Mouse (Mus musculus): ENCODE measurements around the gene Pnpla2. TPM values are rescaled to one million over a fixed set of nuclear protein-coding genes. Genes with fewer than 3 reads are reported as not detected.

The Pnpla2 gene
- polyA plus RNA-seq, 1 experiment from 2014 or later, result 31.9 TPM

- H3K4me1 ChIP-seq (ENCODE audit: control insufficient read depth, insufficient read depth, low read length), result peaks cover 47% of the 10 kb centered on the region
Measured at GRCm38 (mm10) chr7:141480842-141481497, 26.0 kb downstream of the Pnpla2 start.

GRCm38 (mm10) chr7:141481498-141482401, 26.8 kb downstream of the Pnpla2 start:
- under 1% methylated on average over 77 of the region's 81 CpGs for WGBS
- Histone ChIP-seq H3K4me2 (replicated peaks; ENCODE audit: low read depth, low read length) (peak overlapping the region; percentile 73), H3K9ac (ENCODE audit: low read depth, low read length) (peak overlapping the region; percentile 52), H3K4me1 (ENCODE audit: control insufficient read depth, insufficient read depth, low read length) (peaks cover 40% of the 10 kb centered on the region), H3K27me3 (ENCODE audit: control insufficient read depth, insufficient read depth, low read length) (no peaks in the 10 kb centered on the region), H3K9me3 (ENCODE audit: control insufficient read depth, low read length) (no peaks in the 10 kb centered on the region), H3K27ac (ENCODE audit: low read depth, low read length) (no peak overlapping the region), H3K36me3 (ENCODE audit: control insufficient read depth, insufficient read depth, low read length) (no peaks in the 10 kb centered on the region), H3K4me3 (ENCODE audit: low read length) (peak overlapping the region; percentile 45)
- ATAC-seq (ENCODE audit: low FRiP score, low TSS enrichment), result peak; percentile 16

More at GRCm38 (mm10) chr7:141480842-141481497, 26.0 kb downstream of the Pnpla2 start:
- Histone ChIP-seq H3K4me3 (ENCODE audit: low read length) (peak overlapping the region; percentile 45), H3K9ac (ENCODE audit: low read depth, low read length) (peak overlapping the region; percentile 52; the same call in 1 of the 2 replicates), H3K36me3 (ENCODE audit: control insufficient read depth, insufficient read depth, low read length) (no peaks in the 10 kb centered on the region), H3K4me2 (replicated peaks; ENCODE audit: low read depth, low read length) (peak overlapping the region; percentile 73), H3K27ac (ENCODE audit: low read depth, low read length) (no peak overlapping the region), H3K9me3 (ENCODE audit: control insufficient read depth, low read length) (no peaks in the 10 kb centered on the region), H3K27me3 (ENCODE audit: control insufficient read depth, insufficient read depth, low read length) (no peaks in the 10 kb centered on the region)
- ATAC-seq (ENCODE audit: low FRiP score, low TSS enrichment), result peak; percentile 34
- WGBS, result 8% methylated on average over 10 of the region's 10 CpGs

- H3K9me3 ChIP-seq (ENCODE audit: control insufficient read depth, low read length), result no peaks in the 10 kb centered on the region
- no peak overlapping the region for H3K27ac ChIP-seq (ENCODE audit: low read depth, low read length)
- H3K9ac ChIP-seq (ENCODE audit: low read depth, low read length), result peak overlapping the region; percentile 52
- WGBS, result 9% methylated on average over 11 of the region's 11 CpGs
- peak overlapping the region; percentile 45 for H3K4me3 ChIP-seq (ENCODE audit: low read length)
- no peaks in the 10 kb centered on the region for H3K27me3 ChIP-seq (ENCODE audit: control insufficient read depth, insufficient read depth, low read length)
- no peak; the same call in 1 of the 2 replicates for ATAC-seq (ENCODE audit: low FRiP score, low TSS enrichment)
- H3K36me3 ChIP-seq (ENCODE audit: control insufficient read depth, insufficient read depth, low read length), result no peaks in the 10 kb centered on the region
- H3K4me1 ChIP-seq (ENCODE audit: control insufficient read depth, insufficient read depth, low read length), result peaks cover 32% of the 10 kb centered on the region
- H3K4me2 ChIP-seq (replicated peaks; ENCODE audit: low read depth, low read length), result peak overlapping the region; percentile 73
Measured at GRCm38 (mm10) chr7:141482531-141483024, 27.6 kb downstream of the Pnpla2 start.

GRCm38 (mm10) chr7:141483114-141483653, 28.2 kb downstream of the Pnpla2 start:
- 70% methylated on average over 6 of the region's 6 CpGs for WGBS
- no peak for ATAC-seq (ENCODE audit: low FRiP score, low TSS enrichment)
- H3K9me3 ChIP-seq (ENCODE audit: control insufficient read depth, low read length), result no peaks in the 10 kb centered on the region
- peaks cover 26% of the 10 kb centered on the region; the same call in 1 of the 2 replicates for H3K4me1 ChIP-seq (ENCODE audit: control insufficient read depth, insufficient read depth, low read length)
- H3K9ac ChIP-seq (ENCODE audit: low read depth, low read length), result no peak overlapping the region
- no peak overlapping the region for H3K27ac ChIP-seq (ENCODE audit: low read depth, low read length)
- H3K4me2 ChIP-seq (replicated peaks; ENCODE audit: low read depth, low read length), result no peak overlapping the region
- H3K36me3 ChIP-seq (ENCODE audit: control insufficient read depth, insufficient read depth, low read length), result no peaks in the 10 kb centered on the region
- H3K27me3 ChIP-seq (ENCODE audit: control insufficient read depth, insufficient read depth, low read length), result no peaks in the 10 kb centered on the region
- H3K4me3 ChIP-seq (ENCODE audit: low read length), result 0 out of 2 replicates have a peak overlapping the region, but pooled peaks have one; percentile 45

- no peak overlapping the region for H3K4me2 ChIP-seq (replicated peaks; ENCODE audit: low read depth, low read length)
- no peak overlapping the region for H3K4me3 ChIP-seq (ENCODE audit: low read length)
- ATAC-seq (ENCODE audit: low FRiP score, low TSS enrichment), result no peak
- H3K4me1 ChIP-seq (ENCODE audit: control insufficient read depth, insufficient read depth, low read length), result peaks cover 22% of the 10 kb centered on the region; the same call in 1 of the 2 replicates
- H3K27ac ChIP-seq (ENCODE audit: low read depth, low read length), result no peak overlapping the region
- H3K36me3 ChIP-seq (ENCODE audit: control insufficient read depth, insufficient read depth, low read length), result no peaks in the 10 kb centered on the region; the same call in 1 of the 2 replicates
- H3K27me3 ChIP-seq (ENCODE audit: control insufficient read depth, insufficient read depth, low read length), result no peaks in the 10 kb centered on the region
- H3K9ac ChIP-seq (ENCODE audit: low read depth, low read length), result no peak overlapping the region
- WGBS, result 57% methylated on average over 5 of the region's 5 CpGs
- H3K9me3 ChIP-seq (ENCODE audit: control insufficient read depth, low read length), result no peaks in the 10 kb centered on the region
Measured at GRCm38 (mm10) chr7:141484186-141485120, 29.5 kb downstream of the Pnpla2 start.

- Histone ChIP-seq H3K9me3 (ENCODE audit: control insufficient read depth, low read length) (no peaks in the 10 kb centered on the region), H3K36me3 (ENCODE audit: control insufficient read depth, insufficient read depth, low read length) (no peaks in the 10 kb centered on the region; the same call in 1 of the 2 replicates), H3K4me1 (ENCODE audit: control insufficient read depth, insufficient read depth, low read length) (peaks cover 22% of the 10 kb centered on the region; the same call in 1 of the 2 replicates), H3K4me2 (replicated peaks; ENCODE audit: low read depth, low read length) (no peak overlapping the region), H3K9ac (ENCODE audit: low read depth, low read length) (no peak overlapping the region), H3K4me3 (ENCODE audit: low read length) (no peak overlapping the region), H3K27ac (ENCODE audit: low read depth, low read length) (no peak overlapping the region), H3K27me3 (ENCODE audit: control insufficient read depth, insufficient read depth, low read length) (no peaks in the 10 kb centered on the region)
- ATAC-seq (ENCODE audit: low FRiP score, low TSS enrichment), result no peak
- 63% methylated on average over 2 of the region's 2 CpGs for WGBS
Measured at GRCm38 (mm10) chr7:141485186-141485585, 30.2 kb downstream of the Pnpla2 start.

GRCm38 (mm10) chr7:141485606-141486005, 30.6 kb downstream of the Pnpla2 start:
- no peaks in the 10 kb centered on the region; the same call in 1 of the 2 replicates for H3K36me3 ChIP-seq (ENCODE audit: control insufficient read depth, insufficient read depth, low read length)
- ATAC-seq (ENCODE audit: low FRiP score, low TSS enrichment), result no peak
- no peak overlapping the region for H3K4me3 ChIP-seq (ENCODE audit: low read length)
- no peak overlapping the region for H3K4me2 ChIP-seq (replicated peaks; ENCODE audit: low read depth, low read length)
- 96% methylated on average over 2 of the region's 2 CpGs for WGBS
- H3K27me3 ChIP-seq (ENCODE audit: control insufficient read depth, insufficient read depth, low read length), result no peaks in the 10 kb centered on the region
- H3K9ac ChIP-seq (ENCODE audit: low read depth, low read length), result no peak overlapping the region
- no peak overlapping the region for H3K27ac ChIP-seq (ENCODE audit: low read depth, low read length)
- H3K9me3 ChIP-seq (ENCODE audit: control insufficient read depth, low read length), result no peaks in the 10 kb centered on the region
- H3K4me1 ChIP-seq (ENCODE audit: control insufficient read depth, insufficient read depth, low read length), result peaks cover 22% of the 10 kb centered on the region; the same call in 1 of the 2 replicates

GRCm38 (mm10) chr7:141486239-141486638, 31.2 kb downstream of the Pnpla2 start:
- Histone ChIP-seq H3K27ac (ENCODE audit: low read depth, low read length) (no peak overlapping the region), H3K4me3 (ENCODE audit: low read length) (no peak overlapping the region), H3K4me2 (replicated peaks; ENCODE audit: low read depth, low read length) (no peak overlapping the region), H3K9me3 (ENCODE audit: control insufficient read depth, low read length) (no peaks in the 10 kb centered on the region), H3K4me1 (ENCODE audit: control insufficient read depth, insufficient read depth, low read length) (peaks cover 18% of the 10 kb centered on the region; the same call in 1 of the 2 replicates), H3K27me3 (ENCODE audit: control insufficient read depth, insufficient read depth, low read length) (no peaks in the 10 kb centered on the region), H3K36me3 (ENCODE audit: control insufficient read depth, insufficient read depth, low read length) (no peaks in the 10 kb centered on the region; the same call in 1 of the 2 replicates), H3K9ac (ENCODE audit: low read depth, low read length) (no peak overlapping the region)
- WGBS, result 67% methylated on average over 1 of the region's 1 CpGs
- no peak for ATAC-seq (ENCODE audit: low FRiP score, low TSS enrichment)
